Mouse (Mus musculus) liver, embryonic 11.5 days (tissue): ENCODE data around the gene Pfkfb3. TPM values are rescaled to one million over a fixed set of nuclear protein-coding genes. Genes with fewer than 3 reads are reported as not detected.

Source experiments
- ATAC-seq: fragments of 200-750 bp; cut with Nextera tagmentation; replicated peaks from 2 replicates; pipeline ENCODE4 v1.8.0; 2017; ENCODE audit warnings: moderate number of reproducible peaks, mild to moderate bottlenecking, moderate TSS enrichment, moderate library complexity; ENCODE audit not compliant: low FRiP score
- DNase-seq: peaks from one replicate; pipeline ENCODE4 v3.0.0-alpha.2; 2017; ENCODE audit warnings: low spot score
- H3K27ac ChIP-seq: fragments of 300-500 bp; sonication (generic); 2 replicates; pipeline ENCODE4 v1.5.1; 2014; ENCODE audit warnings: mild to moderate bottlenecking, low read depth, low read length, control low read depth
- H3K27me3 ChIP-seq: fragments of 300-500 bp; sonication (generic); replicated peaks from 2 replicates; pipeline ENCODE4 v1.6.1; 2014; ENCODE audit warnings: low read length, mixed read lengths; ENCODE audit not compliant: control insufficient read depth, insufficient read depth
- H3K36me3 ChIP-seq: fragments of 300-500 bp; sonication (generic); 2 replicates; pipeline ENCODE4 v1.6.1; 2014; ENCODE audit warnings: mild to moderate bottlenecking, low read length, moderate library complexity, mixed read lengths; ENCODE audit not compliant: control insufficient read depth, insufficient read depth
- H3K4me1 ChIP-seq: fragments of 300-500 bp; sonication (generic); replicated peaks from 2 replicates; pipeline ENCODE4 v1.6.1; 2014; ENCODE audit warnings: low read length, mixed read lengths; ENCODE audit not compliant: control insufficient read depth, insufficient read depth
- H3K4me2 ChIP-seq: fragments of 300-500 bp; sonication (generic); 2 replicates; pipeline ENCODE4 v1.6.1; 2014; ENCODE audit warnings: mild to moderate bottlenecking, control low read depth, moderate library complexity
- H3K4me3 ChIP-seq: fragments of 300-500 bp; sonication (generic); 2 replicates; pipeline ENCODE4 v1.5.1; 2014; ENCODE audit warnings: low read depth, low read length, control low read depth
- H3K9ac ChIP-seq: fragments of 300-500 bp; sonication (generic); 2 replicates; pipeline ENCODE4 v1.6.1; 2014; ENCODE audit warnings: low read depth, low read length, control low read depth
- H3K9me3 ChIP-seq: fragments of 300-500 bp; sonication (generic); 2 replicates; pipeline ENCODE4 v1.6.1; 2016; ENCODE audit warnings: low read length, inconsistent platforms, mixed read lengths; ENCODE audit not compliant: control insufficient read depth
- WGBS: fragments of 180-500 bp; shearing (Covaris S2); extraction: QIAGEN DNeasy Blood & Tissue Kit; methylation state at CpG from one replicate; pipeline ENCODE4 v1.1.7; 2014; 5-methylcytosine and 5-hydroxymethylcytosine counted together
- polyA plus RNA-seq: library from polyadenylated mRNA; unstranded; fragments of >200 nt; fragmentation: Nextera tagmentation; extraction: Ambion mirVana; gene quantifications from 2 replicates; pipeline ENCODE4 v1.2.1, GENCODE M21; 2014

Pfkfb3 gene
- polyA plus RNA-seq, 1 experiment from 2014 or later: 20.3 TPM

DNA sequence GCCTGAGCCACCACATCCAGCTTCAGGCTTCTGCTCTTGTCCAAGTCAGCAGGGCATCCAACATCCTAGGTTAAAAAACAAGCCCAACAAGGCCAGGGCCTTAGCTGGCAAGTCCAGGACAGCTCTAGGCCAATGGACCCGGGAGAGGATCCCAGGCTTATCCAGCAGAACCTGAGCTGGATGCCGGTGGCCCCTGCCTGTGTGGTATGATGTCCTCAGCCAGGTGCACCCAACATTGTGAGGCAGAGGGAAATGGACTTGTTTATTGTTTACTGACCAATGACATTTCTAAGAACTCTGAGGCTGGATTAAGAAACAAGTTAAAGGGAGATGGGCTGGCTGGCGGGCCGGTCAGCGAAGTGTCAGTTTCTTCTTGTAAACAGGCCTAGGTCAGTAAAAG is 27.8 kb downstream of the Pfkfb3 start:
- no peaks in the 10 kb centered on the region for H3K27me3 ChIP-seq
- no peak overlapping the region for H3K9ac ChIP-seq
- no peak for ATAC-seq

DNA sequence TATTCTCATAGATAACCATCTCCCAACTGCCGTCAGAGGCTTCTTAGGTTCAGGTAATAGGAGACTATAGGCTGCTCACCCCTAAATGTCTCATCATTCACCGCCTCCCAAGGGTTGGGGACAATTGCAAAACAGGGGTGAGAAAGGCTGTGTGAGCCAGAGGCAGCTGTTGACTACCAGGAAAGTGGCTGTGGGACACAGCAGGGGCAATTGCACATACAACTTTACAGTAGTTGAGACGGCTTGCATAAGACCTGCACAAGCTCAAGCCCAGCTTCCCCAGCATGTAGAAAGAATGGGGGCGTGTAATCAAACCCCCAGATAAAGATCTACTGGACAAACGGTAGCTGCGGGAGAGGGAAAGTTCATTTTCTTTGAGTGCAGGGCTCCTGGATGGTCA is 29.1 kb downstream of the Pfkfb3 start:
- DNase-seq (no peak), ATAC-seq (no peak)
- no peak overlapping the region for H3K4me2 ChIP-seq
- no peaks in the 10 kb centered on the region for H3K4me1 ChIP-seq
- no peak overlapping the region for H3K4me3 ChIP-seq
- H3K9ac ChIP-seq: no peak overlapping the region
- H3K27me3 ChIP-seq: no peaks in the 10 kb centered on the region
- H3K36me3 ChIP-seq: no peaks in the 10 kb centered on the region
- H3K9me3 ChIP-seq: no peaks in the 10 kb centered on the region
- no peak overlapping the region for H3K27ac ChIP-seq
- WGBS: 55% methylated on average over 6 of the region's 6 CpGs

More for the DNA sequence above, 27.8 kb downstream of the Pfkfb3 start:
- no peaks in the 10 kb centered on the region for H3K9me3 ChIP-seq
- whole genome bisulfite sequencing: 80% methylated on average over 5 of the region's 5 CpGs
- no peak overlapping the region for H3K27ac ChIP-seq
- no peak overlapping the region for H3K4me3 ChIP-seq
- no peaks in the 10 kb centered on the region for H3K36me3 ChIP-seq
- H3K4me2 ChIP-seq: no peak overlapping the region
- H3K4me1 ChIP-seq: no peaks in the 10 kb centered on the region
- DNase-seq: no peak

DNA sequence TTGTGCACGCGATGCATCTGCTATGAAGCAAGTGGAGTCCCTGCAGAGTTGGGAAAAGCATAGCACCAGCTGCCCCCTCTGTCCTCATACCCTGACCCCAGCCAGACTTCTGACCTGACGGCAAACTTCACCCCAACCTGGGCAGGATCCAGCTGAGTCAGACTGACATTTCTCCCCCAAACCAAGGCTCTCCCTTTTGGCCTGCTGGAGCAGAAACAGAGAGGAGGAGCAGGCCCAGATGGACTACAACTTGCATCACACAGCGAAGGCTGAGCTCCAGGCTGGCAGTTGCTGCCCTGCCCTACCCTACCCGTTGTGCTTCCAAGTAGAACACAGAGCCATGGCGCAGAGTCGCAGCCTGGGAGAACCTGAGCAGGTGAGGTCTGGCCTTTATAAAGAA is 32.1 kb downstream of the Pfkfb3 start:
- H3K4me1 ChIP-seq: no peaks in the 10 kb centered on the region
- no peak overlapping the region for H3K9ac ChIP-seq
- no peaks in the 10 kb centered on the region for H3K27me3 ChIP-seq
- no peaks in the 10 kb centered on the region for H3K9me3 ChIP-seq
- 85% methylated on average over 7 of the region's 7 CpGs for WGBS
- no peak overlapping the region for H3K4me3 ChIP-seq
- H3K36me3 ChIP-seq: no peaks in the 10 kb centered on the region
- H3K27ac ChIP-seq: no peak overlapping the region
- no peak overlapping the region for H3K4me2 ChIP-seq
- DNase-seq (no peak), ATAC-seq (no peak)

DNA sequence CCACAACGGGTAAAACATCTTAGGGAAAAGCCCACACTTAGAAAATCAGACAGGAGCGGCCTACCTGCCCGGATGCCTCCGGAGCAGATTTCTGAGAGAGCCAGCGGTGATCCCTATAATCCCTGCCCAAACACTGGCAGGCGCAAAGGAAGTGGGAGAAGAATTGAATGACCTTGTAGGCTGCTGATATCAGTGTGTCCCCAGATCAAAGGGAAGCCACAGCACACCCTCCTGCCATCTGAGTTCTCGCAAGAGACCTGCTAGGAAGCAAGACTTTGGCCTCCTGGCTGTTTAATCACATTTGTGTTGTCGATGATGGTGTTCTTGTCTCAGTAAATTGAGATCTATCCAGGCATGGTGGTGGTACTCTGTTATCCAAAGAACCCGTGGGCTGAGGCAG is 33.1 kb downstream of the Pfkfb3 start:
- Histone ChIP-seq H3K4me3 (no peak overlapping the region), H3K9ac (no peak overlapping the region), H3K4me2 (no peak overlapping the region), H3K27me3 (no peaks in the 10 kb centered on the region), H3K4me1 (no peaks in the 10 kb centered on the region), H3K9me3 (no peaks in the 10 kb centered on the region), H3K36me3 (no peaks in the 10 kb centered on the region), H3K27ac (no peak overlapping the region)
- 69% methylated on average over 9 of the region's 9 CpGs for WGBS
- no peak for ATAC-seq
- no peak for DNase-seq

DNA sequence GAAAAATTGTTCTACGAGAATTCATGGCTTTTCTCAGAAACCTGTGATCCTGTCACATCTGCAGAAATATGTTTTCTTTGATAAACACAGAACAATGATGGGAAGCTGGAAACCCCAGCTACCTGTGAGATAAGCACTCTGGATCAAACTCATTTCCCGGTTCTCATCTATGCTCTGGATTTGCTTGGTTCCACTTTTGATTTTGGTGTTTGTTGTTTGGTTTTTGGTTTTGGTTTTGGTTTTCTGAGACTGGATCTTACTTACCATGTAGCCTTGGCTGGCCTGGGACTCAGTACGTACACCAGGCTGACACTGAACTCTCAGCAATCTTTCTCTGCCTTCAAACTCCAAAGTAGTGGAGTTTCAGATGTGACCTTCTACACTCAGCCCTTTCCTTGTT is 38.0 kb downstream of the Pfkfb3 start:
- Histone ChIP-seq H3K27me3 (no peaks in the 10 kb centered on the region), H3K36me3 (no peaks in the 10 kb centered on the region), H3K9ac (no peak overlapping the region), H3K9me3 (no peaks in the 10 kb centered on the region), H3K27ac (no peak overlapping the region), H3K4me1 (peaks cover 11% of the 10 kb centered on the region), H3K4me3 (no peak overlapping the region), H3K4me2 (no peak overlapping the region)
- no peak for ATAC-seq
- no peak for DNase-seq
- WGBS: 55% methylated on average over 3 of the region's 3 CpGs

DNA sequence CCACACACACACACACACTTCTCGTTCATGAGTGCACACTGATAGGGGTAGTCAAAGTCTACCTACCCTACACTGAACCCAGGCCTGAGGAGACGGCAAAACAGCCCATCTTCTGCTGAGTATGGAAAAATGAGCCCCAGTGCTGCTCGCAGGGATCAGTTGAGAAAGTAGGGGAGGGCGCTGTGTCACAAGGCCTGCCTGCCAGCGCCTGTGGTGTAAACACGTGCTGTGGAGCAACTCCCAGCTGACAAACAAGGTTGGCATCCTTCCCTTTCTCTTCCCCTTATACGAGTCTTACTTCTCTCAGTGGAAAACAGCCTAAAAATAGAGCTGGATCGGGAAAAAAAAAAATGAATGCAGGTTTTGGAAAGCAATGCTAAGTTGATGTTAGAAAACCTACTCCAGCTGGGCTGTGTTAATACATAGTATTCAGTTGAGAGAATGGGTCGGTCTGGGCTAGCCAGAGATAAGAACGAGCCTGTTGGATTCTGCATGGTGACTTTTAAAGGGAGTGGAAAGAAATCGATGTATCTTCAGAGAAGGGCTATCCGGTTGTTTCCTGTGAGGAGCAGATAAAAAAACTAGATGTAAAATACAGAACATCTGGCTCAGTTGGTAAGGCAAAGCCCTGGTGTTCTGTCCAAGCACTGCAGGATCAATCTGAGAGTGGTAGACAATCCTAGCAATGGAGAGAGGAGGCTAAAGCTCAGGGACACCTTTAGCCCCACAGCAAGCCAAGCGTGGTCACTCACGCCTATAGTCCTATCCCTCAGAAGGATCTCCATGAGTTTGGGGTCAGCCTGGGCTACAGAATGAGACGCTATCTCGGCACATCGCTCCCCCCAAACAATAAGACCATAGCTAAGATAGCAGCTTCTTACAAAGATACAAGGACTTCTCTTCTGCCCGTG is 40.6 kb downstream of the Pfkfb3 start:
- H3K36me3 ChIP-seq: no peaks in the 10 kb centered on the region
- H3K4me1 ChIP-seq: peaks cover 11% of the 10 kb centered on the region
- peak; percentile 39 for DNase-seq
- H3K4me3 ChIP-seq: no peak overlapping the region
- WGBS: 46% methylated on average over 18 of the region's 18 CpGs
- H3K9ac ChIP-seq: no peak overlapping the region
- H3K27me3 ChIP-seq: no peaks in the 10 kb centered on the region
- H3K27ac ChIP-seq: no peak overlapping the region
- peak overlapping the region; percentile 27 for H3K4me2 ChIP-seq
- no peaks in the 10 kb centered on the region for H3K9me3 ChIP-seq
- peak; percentile 78 for ATAC-seq

DNA sequence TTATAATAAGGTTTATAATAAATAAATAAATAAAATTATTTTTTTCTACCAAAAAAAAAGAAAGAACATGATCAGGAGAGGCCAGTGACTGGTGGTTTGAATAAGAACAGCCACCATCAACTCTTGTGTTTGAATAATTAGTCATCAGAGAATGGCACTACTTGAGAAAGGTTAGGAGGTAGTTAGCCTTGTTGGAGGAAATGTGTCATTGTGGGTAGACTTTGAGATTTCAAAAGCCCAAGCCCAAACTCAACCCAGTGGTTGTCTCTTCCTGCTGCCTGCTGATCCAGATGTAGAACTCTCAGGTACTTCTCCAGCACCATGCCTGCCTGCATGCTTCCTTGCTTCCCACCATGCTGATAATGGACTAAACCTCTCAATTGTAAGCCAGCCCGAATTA is 41.8 kb downstream of the Pfkfb3 start:
- 88% methylated on average over 1 of the region's 1 CpGs for whole genome bisulfite sequencing
- Histone ChIP-seq H3K9ac (no peak overlapping the region), H3K36me3 (no peaks in the 10 kb centered on the region), H3K27me3 (no peaks in the 10 kb centered on the region), H3K4me3 (no peak overlapping the region), H3K27ac (no peak overlapping the region), H3K9me3 (no peaks in the 10 kb centered on the region), H3K4me1 (peaks cover 11% of the 10 kb centered on the region), H3K4me2 (no peak overlapping the region)
- DNase-seq (no peak), ATAC-seq (no peak)

DNA sequence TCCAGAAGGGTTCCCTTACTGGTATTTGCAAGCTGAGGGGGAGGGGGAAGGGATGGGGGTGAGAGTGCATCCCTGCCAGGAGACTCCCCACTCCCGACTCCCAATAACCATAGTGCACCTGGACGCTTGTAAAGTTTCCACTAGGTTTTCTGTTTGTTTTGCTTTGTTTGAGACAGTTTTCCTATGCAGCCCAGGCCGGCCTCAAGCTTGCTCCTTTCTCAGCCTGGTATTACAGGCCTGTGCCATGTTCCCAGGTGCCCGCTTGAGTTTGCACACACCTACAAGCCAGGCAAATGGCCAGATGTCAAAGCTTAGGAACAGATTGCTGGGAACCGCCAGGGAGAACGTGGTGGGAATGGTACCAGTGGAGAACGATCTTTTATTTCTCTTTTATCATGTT is 50.1 kb downstream of the Pfkfb3 start:
- Histone ChIP-seq H3K27me3 (peaks cover 14% of the 10 kb centered on the region), H3K9ac (no peak overlapping the region; the same call in 1 of the 2 replicates), H3K36me3 (no peaks in the 10 kb centered on the region; the same call in 1 of the 2 replicates), H3K9me3 (no peaks in the 10 kb centered on the region), H3K4me3 (peak overlapping the region; percentile 68), H3K27ac (no peak overlapping the region), H3K4me1 (peaks cover 12% of the 10 kb centered on the region), H3K4me2 (peak overlapping the region; percentile 90)
- DNase-seq (no peak), ATAC-seq (no peak)
- 34% methylated on average over 7 of the region's 7 CpGs for WGBS

DNA sequence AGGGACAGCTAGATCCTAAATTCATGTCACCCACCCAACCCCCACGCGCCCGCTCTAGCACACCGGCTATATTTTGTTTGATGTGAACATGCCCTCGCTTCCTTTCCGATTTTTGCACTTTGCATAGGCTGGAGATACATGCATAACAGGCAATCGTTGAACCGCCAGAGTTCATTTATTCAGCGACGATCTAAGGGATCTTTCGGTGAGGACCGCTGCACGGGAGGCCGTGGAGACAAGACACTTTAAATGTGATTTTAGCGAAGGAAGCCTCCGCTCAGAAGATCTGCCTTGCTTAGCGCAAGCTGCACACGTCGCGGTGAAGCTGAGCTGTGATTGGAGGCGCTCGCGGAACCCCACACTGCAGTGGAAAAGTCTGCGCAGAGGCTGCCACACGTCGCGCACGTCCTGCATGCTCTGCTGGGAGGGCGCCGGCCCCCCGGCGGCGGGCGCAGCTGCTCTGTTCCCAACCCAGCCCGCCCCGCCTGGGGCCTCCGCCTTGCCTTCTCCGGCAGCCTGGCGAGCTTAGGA is 50.9 kb downstream of the Pfkfb3 start:
- Histone ChIP-seq H3K36me3 (peaks cover 3% of the 10 kb centered on the region; the same call in 1 of the 2 replicates), H3K27ac (0 out of 2 replicates have a peak overlapping the region, but pooled peaks have one; percentile 45), H3K4me3 (peak overlapping the region; percentile 68), H3K9ac (peak overlapping the region; percentile 68), H3K4me1 (peaks cover 12% of the 10 kb centered on the region), H3K4me2 (peak overlapping the region; percentile 90), H3K27me3 (peaks cover 14% of the 10 kb centered on the region), H3K9me3 (no peaks in the 10 kb centered on the region)
- WGBS: 1% methylated on average over 39 of the region's 39 CpGs
- ATAC-seq: peak; percentile 55
- DNase-seq: peak; percentile 81
